Mouse (Mus musculus): ENCODE measurements around the gene Dzip1. TPM values are rescaled to one million over a fixed set of nuclear protein-coding genes. Genes with fewer than 3 reads are reported as not detected.

Gene Dzip1
- polyA plus RNA-seq (2014; fragmentation: Illumina TruSeq; extraction: RNeasy Lipid Tissue Mini Kit (QIAGEN cat#74804); ENCODE audit: low read depth, low replicate concordance), result 6.4 TPM

GRCm38 (mm10) chr14:118924673-118925615 lies at the start of gene Dzip1:
Gene Dzip1, minus strand, starts transcription at chr14:118925460.

GRCm38 (mm10) chr14:118937533-118938492 lies 12.6 kb upstream of the Dzip1 start, which contains the start of gene Dnajc3:
Gene Dnajc3, plus strand, starts transcription at chr14:118937976.

Other genes with a start within 250 kb of the Dzip1 start
- gene Abcc4, start 219.2 kb downstream of the Dzip1 start, polyA plus RNA-seq (2014; fragmentation: Illumina TruSeq; extraction: RNeasy Lipid Tissue Mini Kit (QIAGEN cat#74804); ENCODE audit: low read depth, low replicate concordance), result 58.4 TPM
- 821 TPM for gene Cldn10, start 137.6 kb downstream of the Dzip1 start, polyA plus RNA-seq (2014; fragmentation: Illumina TruSeq; extraction: RNeasy Lipid Tissue Mini Kit (QIAGEN cat#74804); ENCODE audit: low read depth, low replicate concordance)
- gene Dnajc3, start 12.5 kb upstream of the Dzip1 start, polyA plus RNA-seq (2014; fragmentation: Illumina TruSeq; extraction: RNeasy Lipid Tissue Mini Kit (QIAGEN cat#74804); ENCODE audit: low read depth, low replicate concordance), result 201 TPM
- gene Uggt2, start 174.0 kb upstream of the Dzip1 start, polyA plus RNA-seq (2014; fragmentation: Illumina TruSeq; extraction: RNeasy Lipid Tissue Mini Kit (QIAGEN cat#74804); ENCODE audit: low read depth, low replicate concordance), result 12.0 TPM
- gene Hs6st3, start 212.9 kb upstream of the Dzip1 start, polyA plus RNA-seq (2014; fragmentation: Illumina TruSeq; extraction: RNeasy Lipid Tissue Mini Kit (QIAGEN cat#74804); ENCODE audit: low read depth, low replicate concordance), result not detected

Data from kidney, adult 10 weeks (tissue).